Mouse (Mus musculus) ES-Bruce4 (cell line): ENCODE measurements around the gene Retreg1.

Experiments
- CTCF ChIP-seq: IDR thresholded peaks from one replicate; pipeline ENCODE4 v1.8.1; 2011; ENCODE audit warnings: low read depth, low read length
- EP300 ChIP-seq: IDR thresholded peaks from 2 replicates; pipeline ENCODE4 v1.6.1; 2011; ENCODE audit warnings: low read depth, low read length; ENCODE audit not compliant: insufficient read depth
- POLR2A ChIP-seq: IDR thresholded peaks from one replicate; pipeline ENCODE4 v1.8.1; 2011; ENCODE audit warnings: low read length; ENCODE audit not compliant: insufficient read depth

GRCm38 (mm10) chr15:25877798-25878197 is 34.8 kb downstream of the Retreg1 start:
- TF ChIP-seq CTCF (no peak), POLR2A (no peak), EP300 (no peak)
